Mouse (Mus musculus) hindbrain, postnatal 0 days (tissue): ENCODE measurements at regions not wholly inside any gene's neighbourhood (a gene's known extent, or its start where the extent isn't known, plus 50 kb on each side); places are given as distances from the start of the nearest gene placed in this dataset.

Source experiments
- ATAC-seq: fragments of 200-750 bp; cut with Nextera tagmentation; 2 replicates; pipeline ENCODE4 v1.8.0; 2017; ENCODE audit warnings: mild to moderate bottlenecking, moderate TSS enrichment, moderate library complexity
- DNase-seq: peaks from one replicate; pipeline ENCODE4 v3.0.0-alpha.2; 2015; ENCODE audit warnings: low spot score
- H3K27ac ChIP-seq: fragments of 300-500 bp; sonication (generic); 2 replicates; pipeline ENCODE4 v1.5.1; 2014; ENCODE audit warnings: mild to moderate bottlenecking
- H3K27me3 ChIP-seq: fragments of 300-500 bp; sonication (generic); 2 replicates; pipeline ENCODE4 v1.6.1; 2014; ENCODE audit warnings: low read length, mixed read lengths; ENCODE audit not compliant: insufficient read depth
- H3K36me3 ChIP-seq: fragments of 300-500 bp; sonication (generic); 2 replicates; pipeline ENCODE4 v1.6.1; 2014; ENCODE audit warnings: low read length, mixed read lengths; ENCODE audit not compliant: insufficient read depth
- H3K4me1 ChIP-seq: fragments of 300-500 bp; sonication (generic); 2 replicates; pipeline ENCODE4 v1.6.1; 2014; ENCODE audit warnings: antibody characterized with exemption, low read length, mixed read lengths; ENCODE audit not compliant: insufficient read depth
- H3K4me2 ChIP-seq: fragments of 300-500 bp; sonication (generic); 2 replicates; pipeline ENCODE4 v1.6.1; 2014; ENCODE audit warnings: low read depth, mild to moderate bottlenecking, low read length, moderate library complexity, mixed read lengths
- H3K4me3 ChIP-seq: fragments of 300-500 bp; sonication (generic); 2 replicates; pipeline ENCODE4 v1.5.1; 2014; ENCODE audit warnings: low read length
- H3K9ac ChIP-seq: fragments of 300-500 bp; sonication (generic); replicated peaks from 2 replicates; pipeline ENCODE4 v1.6.1; 2014; ENCODE audit warnings: mild to moderate bottlenecking, low read length, moderate library complexity, mixed read lengths
- H3K9me3 ChIP-seq: fragments of 300-500 bp; sonication (generic); 2 replicates; pipeline ENCODE4 v1.6.1; 2016; ENCODE audit warnings: low read length, mixed read lengths
- CTCF ChIP-seq: IDR thresholded peaks from 2 replicates; pipeline ENCODE4 v1.5.1; 2016; ENCODE audit warnings: antibody characterized with exemption, control low read depth, low read depth
- WGBS: fragments of 180-500 bp; shearing (Covaris S2); extraction: QIAGEN DNeasy Blood & Tissue Kit; methylation state at CpG from one replicate; pipeline ENCODE4 v1.1.7; 2014; 5-methylcytosine and 5-hydroxymethylcytosine counted together

DNA sequence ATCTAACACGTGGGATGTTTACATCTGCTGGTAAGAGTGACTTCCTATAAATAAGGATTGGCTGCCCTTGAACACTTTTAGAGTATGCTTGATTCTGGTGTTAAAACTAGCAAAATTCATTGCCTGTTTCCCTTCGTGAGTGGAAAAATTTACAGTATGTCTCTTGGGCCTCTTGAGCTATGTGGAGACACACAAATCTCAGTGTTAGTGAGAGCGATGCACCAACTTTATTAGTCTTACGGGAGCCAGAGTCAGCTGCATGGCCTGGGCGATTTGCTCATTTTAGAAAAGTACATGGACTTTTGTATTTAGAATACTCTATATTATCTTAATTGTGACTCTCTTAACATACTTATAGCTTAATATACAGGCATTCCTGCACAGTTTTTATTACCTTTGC is 430.0 kb downstream of the Chl1 start:
- 87% methylated on average over 5 of the region's 5 CpGs for WGBS
- Histone ChIP-seq H3K4me2 (no peak overlapping the region), H3K9me3 (no peaks in the 10 kb centered on the region), H3K4me1 (no peaks in the 10 kb centered on the region), H3K9ac (no peak overlapping the region), H3K27ac (no peak overlapping the region), H3K36me3 (no peaks in the 10 kb centered on the region), H3K4me3 (no peak overlapping the region), H3K27me3 (no peaks in the 10 kb centered on the region)
- DNase-seq, result no peak
- no peak for ATAC-seq
- TF ChIP-seq CTCF, result no peak

DNA sequence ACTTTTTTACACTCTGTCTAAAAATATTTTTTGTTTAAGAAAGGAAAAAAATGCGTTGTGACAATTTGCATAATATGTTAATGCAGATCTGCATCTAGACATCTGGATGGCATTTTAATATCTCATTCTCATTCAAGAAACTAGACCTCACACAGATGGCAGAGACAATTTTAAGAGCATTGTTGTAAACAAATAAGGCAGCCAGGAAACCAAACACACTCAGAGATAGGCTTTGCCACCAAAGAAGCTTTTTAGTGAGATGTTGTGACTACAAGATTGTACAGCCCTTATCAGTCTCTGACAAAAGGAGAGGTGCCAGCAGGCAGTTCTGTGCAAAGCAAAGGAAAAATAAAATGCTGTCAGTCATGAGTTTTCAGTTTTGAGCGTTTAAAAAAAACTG is 434.0 kb downstream of the Chl1 start:
- Histone ChIP-seq H3K27ac (no peak overlapping the region), H3K36me3 (no peaks in the 10 kb centered on the region), H3K9me3 (no peaks in the 10 kb centered on the region), H3K4me1 (no peaks in the 10 kb centered on the region), H3K9ac (no peak overlapping the region), H3K4me2 (no peak overlapping the region), H3K4me3 (no peak overlapping the region), H3K27me3 (no peaks in the 10 kb centered on the region)
- DNase-seq, result no peak
- 60% methylated on average over 2 of the region's 2 CpGs for WGBS
- ATAC-seq, result no peak
- TF ChIP-seq CTCF, result no peak

DNA sequence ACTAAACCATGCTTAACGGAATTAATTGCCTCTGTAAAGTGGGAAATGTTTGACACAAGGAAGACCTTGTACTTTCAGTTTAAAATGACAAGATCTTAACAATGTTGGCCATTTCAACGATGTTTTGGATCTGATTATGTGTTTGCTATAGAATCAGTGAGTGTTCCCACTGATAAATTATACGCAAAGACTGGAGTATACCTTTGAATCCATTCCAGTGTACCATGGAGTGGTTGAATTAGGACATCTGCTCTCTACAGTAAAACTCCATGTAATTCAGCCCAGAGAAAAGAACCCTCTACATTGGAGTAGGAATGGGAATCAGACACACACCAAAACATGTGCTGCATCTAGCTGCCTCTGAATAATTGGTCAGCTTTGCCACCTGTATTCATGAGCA is 437.1 kb downstream of the Chl1 start:
- no peak overlapping the region for H3K9ac ChIP-seq
- no peak overlapping the region for H3K4me2 ChIP-seq
- H3K4me1 ChIP-seq, result no peaks in the 10 kb centered on the region
- no peaks in the 10 kb centered on the region for H3K36me3 ChIP-seq
- no peaks in the 10 kb centered on the region for H3K27me3 ChIP-seq
- no peaks in the 10 kb centered on the region for H3K9me3 ChIP-seq
- H3K4me3 ChIP-seq, result no peak overlapping the region
- TF ChIP-seq CTCF, result no peak
- no peak overlapping the region for H3K27ac ChIP-seq
- DNase-seq (no peak), ATAC-seq (no peak)
- 85% methylated on average over 3 of the region's 3 CpGs for WGBS

DNA sequence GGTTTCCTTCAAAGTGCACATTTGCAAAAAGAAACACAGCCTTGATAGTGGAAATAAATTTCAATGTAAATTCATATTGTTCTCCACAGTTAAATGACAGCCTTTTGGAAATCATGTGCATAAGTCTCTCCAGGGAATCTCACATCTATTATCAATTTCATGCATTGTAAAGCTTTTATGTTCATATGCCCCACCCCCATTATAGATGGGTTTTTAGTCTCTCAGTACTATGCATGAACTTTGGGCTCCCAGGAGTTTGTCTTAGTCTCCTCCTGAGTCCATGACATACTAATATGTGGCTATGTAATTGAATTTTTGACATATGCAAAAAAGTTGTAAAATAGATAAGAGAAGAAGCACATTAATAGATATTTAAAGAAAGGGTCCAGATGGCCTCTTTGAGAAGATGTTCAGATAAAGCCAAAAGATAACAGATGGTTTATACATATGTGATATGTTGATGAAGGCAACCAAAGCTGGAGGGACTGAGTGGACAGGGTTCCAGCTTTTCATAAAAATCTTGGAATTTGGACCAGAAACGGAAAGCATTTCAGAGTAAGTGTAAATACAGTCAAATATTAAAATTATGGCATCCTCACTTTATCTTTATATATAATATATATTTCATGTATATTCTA is 442.9 kb downstream of the Chl1 start:
- Histone ChIP-seq H3K4me2 (no peak overlapping the region), H3K27me3 (no peaks in the 10 kb centered on the region), H3K36me3 (no peaks in the 10 kb centered on the region), H3K9me3 (no peaks in the 10 kb centered on the region), H3K4me1 (no peaks in the 10 kb centered on the region), H3K9ac (no peak overlapping the region), H3K4me3 (no peak overlapping the region), H3K27ac (no peak overlapping the region)
- no peak for TF ChIP-seq CTCF
- DNase-seq (no peak), ATAC-seq (no peak)
- 72% methylated on average over 1 of the region's 1 CpGs for WGBS

DNA sequence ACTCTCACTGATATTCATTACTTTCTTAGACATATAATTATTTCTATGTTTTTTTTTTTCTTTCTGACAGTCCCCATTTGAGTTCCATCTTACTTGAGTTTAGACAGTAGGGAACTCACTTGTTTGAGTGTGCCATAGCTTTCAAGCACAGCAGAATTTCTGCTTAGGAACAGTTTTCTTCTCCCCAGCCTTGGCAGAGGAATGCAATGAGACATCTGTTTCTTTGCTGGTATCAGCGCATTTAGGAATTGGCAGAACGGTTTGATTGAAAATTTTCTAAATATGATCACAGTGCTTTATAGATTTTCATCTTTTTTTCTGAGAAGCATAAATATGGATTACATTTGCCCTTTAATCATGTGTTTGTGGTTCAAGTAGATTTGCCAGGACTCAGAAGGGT is 448.6 kb downstream of the Chl1 start:
- no peak for ATAC-seq
- Histone ChIP-seq H3K36me3 (no peaks in the 10 kb centered on the region), H3K4me3 (no peak overlapping the region), H3K9ac (no peak overlapping the region), H3K27ac (no peak overlapping the region), H3K4me2 (no peak overlapping the region), H3K4me1 (no peaks in the 10 kb centered on the region), H3K9me3 (no peaks in the 10 kb centered on the region), H3K27me3 (no peaks in the 10 kb centered on the region)
- no peak for DNase-seq
- TF ChIP-seq CTCF, result no peak
- 71% methylated on average over 2 of the region's 2 CpGs for WGBS

DNA sequence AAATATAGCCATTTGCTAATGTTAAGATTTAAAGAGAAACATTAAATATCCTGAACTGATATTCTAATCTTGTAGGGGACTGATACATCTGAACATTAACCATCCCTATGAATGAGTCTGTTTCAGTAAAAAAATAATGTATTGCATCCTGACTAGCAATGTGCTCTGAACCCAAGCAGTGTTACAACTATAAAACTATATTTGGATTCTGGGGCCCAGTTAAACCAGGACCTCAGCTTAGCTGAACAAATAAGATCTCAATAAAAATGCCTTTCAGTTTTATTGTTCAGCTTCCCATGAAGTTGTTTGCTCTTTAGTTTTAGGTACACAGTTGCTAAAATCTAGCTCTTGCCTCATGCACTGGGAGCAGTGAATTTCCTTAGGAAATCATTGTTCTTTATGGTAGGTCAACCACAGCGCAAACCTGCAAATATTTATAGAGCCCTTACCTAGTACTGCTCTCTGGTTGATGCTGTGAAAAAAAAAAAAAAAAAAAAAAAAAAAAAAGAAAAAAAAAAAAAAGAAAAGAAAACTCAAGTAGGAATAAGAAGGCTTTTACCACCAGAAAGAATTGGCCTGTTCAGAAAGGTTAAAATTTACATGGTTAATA is 457.5 kb downstream of the Chl1 start:
- Histone ChIP-seq H3K9me3 (no peaks in the 10 kb centered on the region), H3K9ac (no peak overlapping the region), H3K36me3 (no peaks in the 10 kb centered on the region), H3K4me3 (no peak overlapping the region), H3K27ac (no peak overlapping the region), H3K4me1 (no peaks in the 10 kb centered on the region), H3K27me3 (no peaks in the 10 kb centered on the region), H3K4me2 (no peak overlapping the region)
- DNase-seq, result no peak
- TF ChIP-seq CTCF, result no peak
- no peak for ATAC-seq
- WGBS, result 97% methylated on average over 1 of the region's 1 CpGs

DNA sequence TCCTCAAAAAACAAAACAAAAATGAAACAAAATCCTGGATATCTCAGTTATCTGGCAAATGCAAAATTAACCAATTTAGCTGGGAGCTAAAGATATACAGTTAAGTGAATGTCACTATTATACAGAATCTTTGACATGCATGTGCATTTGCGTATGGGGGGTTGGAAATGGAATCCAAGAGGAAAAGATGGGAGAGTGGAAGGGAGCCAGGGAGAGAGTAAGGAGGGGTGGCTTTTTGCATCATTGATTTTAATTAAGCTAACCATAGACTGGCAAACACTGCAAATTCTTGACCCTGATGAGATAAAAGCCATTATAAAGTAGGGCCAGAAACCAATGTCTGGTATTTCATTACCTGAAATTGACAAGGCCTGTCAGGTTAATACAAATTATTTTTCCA is 488.8 kb downstream of the Chl1 start:
- no peak for TF ChIP-seq CTCF
- no peak overlapping the region for H3K4me3 ChIP-seq
- no peaks in the 10 kb centered on the region for H3K36me3 ChIP-seq
- no peak overlapping the region for H3K27ac ChIP-seq
- DNase-seq, result no peak
- no peaks in the 10 kb centered on the region for H3K9me3 ChIP-seq
- ATAC-seq, result no peak
- WGBS, result 69% methylated on average over 1 of the region's 1 CpGs
- H3K27me3 ChIP-seq, result no peaks in the 10 kb centered on the region
- no peaks in the 10 kb centered on the region for H3K4me1 ChIP-seq
- no peak overlapping the region for H3K9ac ChIP-seq
- H3K4me2 ChIP-seq, result no peak overlapping the region
